Mouse (Mus musculus): ENCODE data around the gene Asgr2. TPM values are rescaled to one million over a fixed set of nuclear protein-coding genes. Genes with fewer than 3 reads are reported as not detected.

Gene Asgr2
- polyA plus RNA-seq, 1 experiment from 2014 or later: 0.10 TPM

- 82% methylated on average over 10 of the region's 10 CpGs for WGBS
- Histone ChIP-seq H3K27ac (ENCODE audit: low read depth, low read length) (no peak overlapping the region), H3K4me2 (replicated peaks; ENCODE audit: low read depth) (no peak overlapping the region), H3K4me3 (ENCODE audit: low read depth, low read length) (no peak overlapping the region), H3K27me3 (replicated peaks; ENCODE audit: control insufficient read depth, insufficient read depth, low read length) (no peaks in the 10 kb centered on the region), H3K36me3 (ENCODE audit: control insufficient read depth, insufficient read depth) (no peaks in the 10 kb centered on the region), H3K9me3 (ENCODE audit: control insufficient read depth) (no peaks in the 10 kb centered on the region), H3K9ac (ENCODE audit: low read depth, low read length) (no peak overlapping the region), H3K4me1 (replicated peaks; ENCODE audit: control insufficient read depth, insufficient read depth, low read length) (no peaks in the 10 kb centered on the region)
- no peak for TF ChIP-seq CTCF (IDR thresholded peaks at IDR 0.05; ENCODE audit: low read depth)
- no peak for ATAC-seq
These were observed 46.7 kb downstream of the Asgr2 start for GRCm38 (mm10) chr11:70139171-70139570.

GRCm38 (mm10) chr11:70151072-70151471 lies 58.6 kb downstream of the Asgr2 start:
- no peak for ATAC-seq
- H3K27ac ChIP-seq (ENCODE audit: low read depth, low read length): no peak overlapping the region
- no peaks in the 10 kb centered on the region for H3K27me3 ChIP-seq (replicated peaks; ENCODE audit: control insufficient read depth, insufficient read depth, low read length)
- no peak overlapping the region for H3K4me2 ChIP-seq (replicated peaks; ENCODE audit: low read depth)
- H3K4me3 ChIP-seq (ENCODE audit: low read depth, low read length): no peak overlapping the region
- H3K4me1 ChIP-seq (replicated peaks; ENCODE audit: control insufficient read depth, insufficient read depth, low read length): no peaks in the 10 kb centered on the region
- WGBS: 61% methylated on average over 3 of the region's 3 CpGs
- TF ChIP-seq CTCF (IDR thresholded peaks at IDR 0.05; ENCODE audit: low read depth): peak; percentile 44
- no peak overlapping the region for H3K9ac ChIP-seq (ENCODE audit: low read depth, low read length)
- H3K9me3 ChIP-seq (ENCODE audit: control insufficient read depth): no peaks in the 10 kb centered on the region
- no peaks in the 10 kb centered on the region for H3K36me3 ChIP-seq (ENCODE audit: control insufficient read depth, insufficient read depth)

Other genes starting within 250 kb of the Asgr2 start
- gene Plscr3, start 246.3 kb upstream of the Asgr2 start, polyA plus RNA-seq (2015; fragmentation: Nextera tagmentation; extraction: Ambion mirVana): 42.0 and 44.8 TPM in 2 replicates
- 11.7 and 12.8 TPM in 2 replicates for gene Tnk1, start 233.9 kb upstream of the Asgr2 start, polyA plus RNA-seq (2015; fragmentation: Nextera tagmentation; extraction: Ambion mirVana)
- gene Tmem95, start 214.6 kb upstream of the Asgr2 start, polyA plus RNA-seq (2015; fragmentation: Nextera tagmentation; extraction: Ambion mirVana): not detected in 2 replicates
- 4.0 and 4.1 TPM in 2 replicates for gene Kctd11, start 211.2 kb upstream of the Asgr2 start, polyA plus RNA-seq (2015; fragmentation: Nextera tagmentation; extraction: Ambion mirVana)
- 1.1 TPM in 2 replicates for gene Acap1, start 197.1 kb upstream of the Asgr2 start, polyA plus RNA-seq (2015; fragmentation: Nextera tagmentation; extraction: Ambion mirVana)
- gene 2810408A11Rik, start 191.7 kb upstream of the Asgr2 start, polyA plus RNA-seq (2015; fragmentation: Nextera tagmentation; extraction: Ambion mirVana): 3.5 and 3.8 TPM in 2 replicates
- gene Neurl4, start 191.6 kb upstream of the Asgr2 start, polyA plus RNA-seq (2015; fragmentation: Nextera tagmentation; extraction: Ambion mirVana): 9.7 and 10.3 TPM in 2 replicates
- gene Gps2, start 178.8 kb upstream of the Asgr2 start, polyA plus RNA-seq (2015; fragmentation: Nextera tagmentation; extraction: Ambion mirVana): 40.4 and 42.3 TPM in 2 replicates
- gene Eif5a, start 170.7 kb upstream of the Asgr2 start, polyA plus RNA-seq (2015; fragmentation: Nextera tagmentation; extraction: Ambion mirVana): 716 and 774 TPM in 2 replicates
- gene Ybx2, start 156.8 kb upstream of the Asgr2 start, polyA plus RNA-seq (2015; fragmentation: Nextera tagmentation; extraction: Ambion mirVana): 0.42 and 0.43 TPM in 2 replicates
- 18.3 and 18.7 TPM in 2 replicates for gene Slc2a4, start 144.5 kb upstream of the Asgr2 start, polyA plus RNA-seq (2015; fragmentation: Nextera tagmentation; extraction: Ambion mirVana)
- gene Cldn7, start 127.9 kb upstream of the Asgr2 start, polyA plus RNA-seq (2015; fragmentation: Nextera tagmentation; extraction: Ambion mirVana): 1,243 and 1,341 TPM in 2 replicates
- gene Ctdnep1, start 111.5 kb upstream of the Asgr2 start, polyA plus RNA-seq (2015; fragmentation: Nextera tagmentation; extraction: Ambion mirVana): 23.2 and 24.1 TPM in 2 replicates
- 56.8 and 57.7 TPM in 2 replicates for gene Elp5, start 110.1 kb upstream of the Asgr2 start, polyA plus RNA-seq (2015; fragmentation: Nextera tagmentation; extraction: Ambion mirVana)
- 1,065 and 1,136 TPM in 2 replicates for gene Gabarap, start 101.5 kb upstream of the Asgr2 start, polyA plus RNA-seq (2015; fragmentation: Nextera tagmentation; extraction: Ambion mirVana)
- gene Phf23, start 96.9 kb upstream of the Asgr2 start, polyA plus RNA-seq (2015; fragmentation: Nextera tagmentation; extraction: Ambion mirVana): 32.6 and 37.7 TPM in 2 replicates
- gene Dvl2, start 92.0 kb upstream of the Asgr2 start, polyA plus RNA-seq (2015; fragmentation: Nextera tagmentation; extraction: Ambion mirVana): 9.1 TPM in 2 replicates
- 203 and 215 TPM in 2 replicates for gene Acadvl, start 77.2 kb upstream of the Asgr2 start, polyA plus RNA-seq (2015; fragmentation: Nextera tagmentation; extraction: Ambion mirVana)
- 1.4 and 1.8 TPM in 2 replicates for gene Dlg4, start 75.7 kb upstream of the Asgr2 start, polyA plus RNA-seq (2015; fragmentation: Nextera tagmentation; extraction: Ambion mirVana)
- gene Asgr1, start 38.6 kb upstream of the Asgr2 start, polyA plus RNA-seq (2015; fragmentation: Nextera tagmentation; extraction: Ambion mirVana): not detected in 2 replicates
- 0.50 and 0.81 TPM in 2 replicates for gene Mgl2, start 37.7 kb downstream of the Asgr2 start, polyA plus RNA-seq (2015; fragmentation: Nextera tagmentation; extraction: Ambion mirVana)
- gene Clec10a, start 63.6 kb downstream of the Asgr2 start, polyA plus RNA-seq (2015; fragmentation: Nextera tagmentation; extraction: Ambion mirVana): 0.78 and 1.1 TPM in 2 replicates
- 3.6 and 4.5 TPM in 2 replicates for gene Slc16a11, start 120.1 kb downstream of the Asgr2 start, polyA plus RNA-seq (2015; fragmentation: Nextera tagmentation; extraction: Ambion mirVana)
- gene Slc16a13, start 128.4 kb downstream of the Asgr2 start, polyA plus RNA-seq (2015; fragmentation: Nextera tagmentation; extraction: Ambion mirVana): 9.9 and 11.4 TPM in 2 replicates
- 3.6 and 4.4 TPM in 2 replicates for gene Bcl6b, start 137.2 kb downstream of the Asgr2 start, polyA plus RNA-seq (2015; fragmentation: Nextera tagmentation; extraction: Ambion mirVana)
- gene 0610010K14Rik, start 145.3 kb downstream of the Asgr2 start, polyA plus RNA-seq (2015; fragmentation: Nextera tagmentation; extraction: Ambion mirVana): 70.3 and 72.7 TPM in 2 replicates
- gene Gm21988, start 147.2 kb downstream of the Asgr2 start, polyA plus RNA-seq (2015; fragmentation: Nextera tagmentation; extraction: Ambion mirVana): 11.2 and 11.3 TPM in 2 replicates
- 628 and 645 TPM in 2 replicates for gene Rnasek, start 147.2 kb downstream of the Asgr2 start, polyA plus RNA-seq (2015; fragmentation: Nextera tagmentation; extraction: Ambion mirVana)
- 0.68 and 0.71 TPM in 2 replicates for gene Alox12, start 162.7 kb downstream of the Asgr2 start, polyA plus RNA-seq (2015; fragmentation: Nextera tagmentation; extraction: Ambion mirVana)
- 0.07 TPM in 1 of 2 replicates, not detected in the other for gene Alox12e, start 230.0 kb downstream of the Asgr2 start, polyA plus RNA-seq (2015; fragmentation: Nextera tagmentation; extraction: Ambion mirVana)

All from intestine, postnatal 0 days (tissue).